Mouse (Mus musculus) cerebellum, adult 2 months (tissue): ENCODE results near the gene Rabgap1l.

Experiments used
- CTCF ChIP-seq: fragments of 200-500 bp; IDR thresholded peaks from 2 replicates; pipeline ENCODE4 v1.5.1; 2011; ENCODE audit warnings: low read depth, mild to moderate bottlenecking, control low read depth, low read length, moderate library complexity, borderline replicate concordance; ENCODE audit not compliant: insufficient read depth
- POLR2A ChIP-seq: fragments of 200-500 bp; IDR thresholded peaks from 2 replicates; pipeline ENCODE4 v1.6.1; 2011; ENCODE audit warnings: low read length, control low read depth, borderline replicate concordance; ENCODE audit not compliant: insufficient read depth

- TF ChIP-seq CTCF (no peak), POLR2A (no peak)
Observed at GRCm38 (mm10) chr1:160387446-160387845, 405.6 kb downstream of the Rabgap1l start.
